Mouse (Mus musculus) ovary, adult 18-20 months (tissue): ENCODE results near the gene Fgd2.
"Not testable (repeated sequence)": the region's sequence is repeated elsewhere in the genome, so short reads cannot be mapped to it uniquely, and the experiment has no call there.

ENCODE experiments used
- DNase-seq: peaks from one replicate; pipeline ENCODE4 v3.0.0; 2022; ENCODE audit warnings: low spot score, mixed read lengths

Gene Fgd2

GRCm38 (mm10) chr17:29360761-29361221 lies at the start of gene Fgd2:
Gene Fgd2, plus strand, starts transcription at chr17:29360914.
- DNase-seq = no peak

- no peak for DNase-seq
These were observed 49.1 kb upstream of the Fgd2 start for GRCm38 (mm10) chr17:29311602-29312001.

GRCm38 (mm10) chr17:29312082-29312481 lies 48.6 kb upstream of the Fgd2 start:
- DNase-seq = no peak

DNA sequence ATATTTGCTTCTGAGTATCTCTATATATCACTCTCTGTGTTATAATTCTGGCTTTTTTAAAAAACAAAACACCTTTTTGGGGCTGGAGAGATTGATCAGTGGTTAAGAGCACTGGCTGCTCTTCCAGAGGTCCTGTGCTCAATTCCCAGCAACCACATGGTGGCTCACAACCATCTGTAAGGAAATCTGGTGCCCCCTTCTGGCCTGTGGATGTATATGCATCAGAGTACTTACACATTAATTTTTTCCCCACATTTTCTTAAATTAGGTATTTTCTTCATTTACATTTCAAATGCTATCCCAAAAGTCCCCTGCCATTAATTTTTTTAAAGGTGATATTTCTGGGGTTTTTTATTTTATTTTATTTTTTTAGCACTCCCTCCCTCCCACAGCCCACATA lies 47.4 kb upstream of the Fgd2 start:
- no peak for DNase-seq

DNA sequence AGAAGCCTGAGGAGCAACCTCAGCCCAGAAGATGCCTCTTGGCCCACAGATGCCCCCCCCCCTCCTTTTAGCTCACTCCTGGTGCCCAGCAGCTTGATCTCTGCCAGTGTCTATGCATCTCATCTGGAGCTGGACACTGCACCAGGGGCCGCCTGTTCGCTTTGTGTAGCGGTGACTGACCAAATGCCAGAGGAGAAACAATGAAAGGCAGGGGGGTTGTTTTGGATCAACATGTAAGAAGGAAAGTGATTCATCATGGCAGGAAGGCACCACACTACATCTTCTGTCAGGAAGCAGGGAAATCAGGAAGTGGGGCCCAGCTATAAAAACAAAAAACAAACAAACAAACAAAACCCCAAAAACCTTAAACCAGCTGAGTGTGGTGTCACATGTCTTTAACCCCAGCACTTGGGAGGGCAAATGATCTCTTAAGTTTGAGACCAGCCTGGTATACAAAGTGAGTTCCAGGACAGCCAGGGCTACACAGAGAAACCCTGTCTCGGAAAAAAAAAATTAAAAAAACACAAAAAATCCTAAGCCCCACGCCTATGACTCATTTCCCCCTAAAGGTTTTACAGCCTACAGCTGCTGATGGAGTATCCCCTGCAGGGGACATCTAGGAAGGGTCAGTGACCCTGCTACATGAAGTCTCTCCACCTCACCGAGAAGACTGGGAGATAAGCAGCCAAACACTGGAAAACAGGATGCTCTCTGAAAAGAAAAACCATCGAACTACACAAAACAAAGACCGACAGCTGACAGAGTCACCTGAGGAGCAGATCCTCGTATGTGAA lies 44.8 kb upstream of the Fgd2 start:
- DNase-seq = no peak

GRCm38 (mm10) chr17:29316891-29317290 lies 43.8 kb upstream of the Fgd2 start:
- no peak for DNase-seq

GRCm38 (mm10) chr17:29317380-29317779 lies 43.3 kb upstream of the Fgd2 start, which contains the start of gene Pi16:
Gene Pi16, plus strand, starts transcription at chr17:29317680.
- DNase-seq = not testable (repeated sequence)

- no peak for DNase-seq
These were observed 41.9 kb upstream of the Fgd2 start for GRCm38 (mm10) chr17:29318731-29319250.

- no peak for DNase-seq
These were observed 41.2 kb upstream of the Fgd2 start for GRCm38 (mm10) chr17:29319476-29319875.

DNA sequence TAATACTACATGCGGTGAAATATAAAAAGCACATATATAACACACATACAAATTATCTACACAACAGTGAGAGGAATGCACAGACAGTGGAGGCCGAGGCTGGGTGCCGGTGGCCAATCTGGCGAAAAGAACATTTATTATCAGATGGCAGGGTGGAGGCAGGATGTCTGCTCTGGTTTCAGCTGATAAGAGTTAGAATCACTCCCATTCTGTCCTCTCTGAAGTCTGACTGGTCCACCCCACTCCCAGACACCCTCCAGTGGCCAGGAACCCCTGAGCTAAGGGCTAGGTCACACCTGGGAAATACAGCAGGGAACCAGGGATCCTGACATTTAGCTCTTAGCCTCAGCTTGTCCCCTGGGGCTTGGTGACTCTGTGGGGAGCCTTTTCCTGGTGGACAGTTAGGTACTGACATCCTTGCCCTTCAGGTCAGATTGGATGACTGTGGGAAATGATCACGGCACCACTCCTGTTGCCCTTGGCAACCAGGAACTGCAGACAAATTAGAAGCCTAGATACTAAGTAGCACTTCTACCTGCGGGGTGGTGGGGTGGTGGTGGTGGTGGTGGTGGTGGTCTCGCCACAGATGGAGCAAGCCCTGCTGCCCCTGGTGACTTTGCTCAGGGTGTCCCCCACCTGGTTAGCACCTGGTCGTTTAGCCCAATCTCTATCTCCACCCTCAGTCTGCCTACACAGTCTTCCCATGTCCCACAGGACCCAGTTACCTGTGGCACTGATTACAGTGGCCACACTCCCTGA lies 40.7 kb upstream of the Fgd2 start:
- DNase-seq = no peak

DNA sequence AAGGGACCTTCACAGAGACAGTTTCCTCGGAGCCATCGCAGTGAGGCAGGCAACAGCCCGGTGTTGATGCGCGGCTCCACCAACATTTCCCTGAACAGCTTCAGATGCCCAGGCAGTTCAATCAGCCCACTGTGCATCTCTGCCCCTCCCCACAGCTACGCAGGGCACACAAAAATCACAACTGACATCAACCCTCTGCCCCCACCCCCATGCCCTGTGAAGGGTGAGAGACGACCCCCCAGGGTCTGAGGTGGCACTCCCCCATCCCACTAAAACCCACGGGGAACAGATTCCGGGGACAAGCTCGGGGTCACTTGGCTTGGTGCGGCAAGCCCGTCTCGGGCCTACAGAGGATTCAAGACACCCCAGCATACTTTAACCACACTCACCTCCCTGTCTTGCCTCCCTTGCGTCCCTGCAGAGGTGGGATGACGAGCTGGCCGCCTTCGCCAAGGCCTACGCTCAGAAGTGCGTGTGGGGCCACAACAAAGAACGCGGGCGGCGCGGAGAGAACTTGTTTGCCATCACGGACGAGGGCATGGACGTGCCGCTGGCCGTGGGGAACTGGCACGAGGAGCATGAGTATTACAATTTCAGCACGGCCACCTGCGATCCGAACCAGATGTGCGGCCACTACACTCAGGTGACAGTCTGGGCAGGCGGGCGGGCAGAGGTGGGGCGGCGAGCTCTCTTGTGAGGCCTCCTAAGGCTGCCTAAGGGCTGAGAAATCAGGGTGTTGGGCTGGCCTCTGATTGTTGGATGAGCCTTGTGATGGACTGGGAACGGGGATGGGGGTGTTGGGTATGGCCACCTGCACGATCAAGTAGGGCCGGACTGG lies 38.7 kb upstream of the Fgd2 start:
- DNase-seq = no peak

DNA sequence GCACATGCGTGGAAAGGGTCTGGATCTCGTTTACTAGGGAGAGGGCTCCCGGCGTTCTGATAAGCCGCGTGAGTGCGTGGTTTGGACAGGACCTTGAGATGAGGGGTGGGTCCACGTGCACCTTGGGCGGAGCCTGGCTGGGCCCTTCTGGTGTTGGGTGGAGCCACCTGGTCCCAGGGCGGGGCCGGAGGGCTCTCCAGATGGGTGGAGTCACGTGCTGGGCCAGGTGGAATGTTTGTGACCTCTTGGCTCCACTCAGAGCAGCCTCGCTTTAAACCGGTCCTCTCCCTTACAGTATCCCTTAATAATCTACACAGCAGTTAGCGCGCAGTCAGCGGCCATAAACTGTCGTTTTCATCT lies 38.1 kb upstream of the Fgd2 start:
- DNase-seq = no peak

- no peak for DNase-seq
These were observed 37.1 kb upstream of the Fgd2 start for GRCm38 (mm10) chr17:29323625-29324024.

GRCm38 (mm10) chr17:29325831-29326230 lies 34.9 kb upstream of the Fgd2 start:
- DNase-seq = no peak

DNA sequence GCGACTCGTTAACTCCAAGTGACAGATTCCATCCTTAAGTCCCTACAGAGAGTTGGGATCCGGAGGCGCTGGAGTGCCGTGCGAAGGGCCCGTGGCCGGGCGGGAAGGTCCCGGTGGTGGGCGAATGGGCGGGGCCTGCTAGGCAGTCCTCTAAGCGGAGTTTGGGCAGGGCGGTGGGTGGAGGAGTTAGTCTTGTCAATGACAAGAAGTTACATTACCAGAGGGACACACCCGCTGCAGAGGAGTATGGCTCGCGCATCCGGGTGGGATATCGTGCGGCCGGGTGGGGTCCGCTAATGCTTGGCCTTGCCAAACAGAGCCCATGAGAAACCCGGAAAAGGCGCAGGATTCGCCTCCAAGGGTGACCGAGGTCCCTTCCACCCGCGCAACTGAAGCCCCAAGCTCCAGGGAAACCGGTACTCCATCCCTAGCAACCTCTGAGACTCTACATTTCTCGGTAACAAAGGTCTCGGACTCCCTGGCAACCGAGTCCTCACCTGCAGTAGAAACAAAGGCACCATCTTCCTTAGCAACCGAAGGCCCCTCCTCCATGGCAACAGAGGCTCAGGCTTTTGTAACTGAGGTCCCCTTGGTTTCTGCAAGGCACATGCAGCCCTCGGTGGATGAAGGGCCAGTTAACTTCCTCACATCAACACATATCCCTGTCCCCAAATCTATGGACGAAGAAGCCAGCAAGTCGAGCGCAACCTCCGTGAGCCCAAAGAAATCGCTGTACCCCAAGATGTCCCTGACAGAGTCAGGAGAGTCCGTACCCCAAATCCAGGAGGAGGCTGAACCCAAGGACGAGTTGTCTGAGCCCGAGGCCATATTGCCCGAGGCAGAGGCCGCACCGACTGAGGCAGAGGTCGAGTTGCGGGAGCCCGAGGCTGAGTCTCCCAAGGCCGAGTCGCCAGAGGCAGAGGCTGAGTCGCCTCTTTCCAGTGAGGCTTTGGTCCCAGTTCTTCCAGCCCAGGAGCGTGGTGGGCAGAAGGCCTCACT lies 33.9 kb upstream of the Fgd2 start:
- no peak for DNase-seq

DNA sequence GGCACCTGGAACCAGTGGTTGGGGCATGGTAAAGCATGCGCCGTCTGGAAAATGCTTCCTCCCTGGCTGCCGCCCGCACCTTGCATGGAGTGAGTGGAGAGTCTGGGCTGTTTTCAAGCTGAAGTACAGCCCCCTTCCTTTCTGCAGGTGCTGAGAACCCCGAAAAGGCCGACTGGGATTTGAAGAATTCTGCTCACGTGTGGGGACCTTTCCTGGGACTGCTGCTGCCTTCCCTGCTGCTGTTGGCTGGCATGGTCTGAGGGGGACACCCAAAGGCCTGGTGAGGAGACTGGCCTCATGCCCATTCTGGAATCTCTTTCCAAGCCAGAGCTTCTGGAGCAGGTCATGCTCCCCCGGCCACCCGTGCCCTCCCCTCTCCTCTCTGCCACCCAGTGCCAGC lies 33.0 kb upstream of the Fgd2 start:
- DNase-seq = no peak

DNA sequence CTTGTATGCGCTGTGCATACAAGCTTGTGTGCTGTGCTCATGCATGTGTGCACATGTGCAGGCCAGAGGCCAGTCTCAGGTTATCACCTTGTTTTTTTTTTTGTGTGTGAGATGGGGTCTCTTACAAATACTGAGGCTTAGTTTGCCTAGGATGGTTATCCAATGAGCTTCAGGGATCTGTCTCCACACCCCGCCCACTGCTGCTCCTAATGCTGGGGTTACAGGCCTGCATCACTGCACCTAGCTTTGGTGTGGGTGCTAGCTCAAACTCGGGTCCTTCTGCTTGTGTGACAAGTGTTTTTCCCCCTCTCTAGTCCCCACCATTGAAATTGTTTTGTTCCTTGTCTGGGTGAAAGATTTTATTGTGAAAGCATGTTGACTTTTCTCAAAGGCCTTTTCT lies 30.5 kb upstream of the Fgd2 start:
- DNase-seq = no peak

DNA sequence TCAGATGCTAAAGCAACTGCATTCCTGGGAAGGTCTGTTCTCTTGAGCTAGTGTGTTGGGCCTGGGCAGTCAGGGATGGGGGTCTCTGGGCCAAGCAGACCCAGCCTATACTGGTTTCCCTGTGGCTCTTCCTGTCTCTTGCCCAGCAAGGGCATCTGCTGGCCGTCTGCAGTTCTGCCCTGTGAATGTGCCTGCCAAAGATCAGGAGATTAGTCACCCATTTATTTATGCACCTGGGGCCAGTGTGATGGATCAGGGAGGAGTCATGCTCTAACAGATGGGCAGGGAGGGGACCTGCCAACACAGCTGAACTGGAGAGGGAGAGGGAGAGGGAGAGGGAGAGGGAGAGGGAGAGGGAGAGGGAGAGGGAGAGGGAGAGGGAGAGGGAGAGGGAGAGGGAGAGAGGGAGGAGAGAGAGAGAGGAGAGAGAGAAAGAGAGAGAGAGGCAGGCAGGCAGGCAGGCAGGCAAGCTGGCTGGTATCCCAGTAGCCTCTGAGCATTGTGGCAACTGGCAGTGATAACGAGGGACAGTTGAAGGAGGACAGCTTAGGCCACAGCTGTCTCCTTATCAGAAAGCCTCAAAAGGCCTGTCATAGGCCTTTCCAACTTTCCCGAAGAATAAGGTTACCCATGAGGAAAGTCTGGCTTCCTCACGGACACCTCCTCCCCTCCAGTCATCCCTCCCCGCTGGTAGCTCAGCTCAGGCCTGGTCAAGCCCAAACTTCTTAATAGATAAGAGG lies 29.9 kb upstream of the Fgd2 start:
- peak; percentile 48 for DNase-seq

- no peak for DNase-seq
These were observed 28.5 kb upstream of the Fgd2 start for GRCm38 (mm10) chr17:29332186-29332685.
